Mouse (Mus musculus) liver, postnatal 0 days (tissue): ENCODE data around the gene Fancb.

ENCODE experiments used
- CTCF ChIP-seq: sonication (generic); IDR thresholded peaks from 2 replicates; pipeline ENCODE4 v1.5.1; 2016; ENCODE audit warnings: antibody characterized with exemption, low read depth
- EP300 ChIP-seq: IDR thresholded peaks from 2 replicates; pipeline ENCODE4 v1.6.1; 2016; ENCODE audit warnings: antibody characterized with exemption, low read depth, mild to moderate bottlenecking

GRCm38 (mm10) chrX:165004779-165005324, 24.5 kb downstream of the Fancb start, which contains the start of gene Gm17604:
- no peak for TF ChIP-seq CTCF
- no peak for TF ChIP-seq EP300
